Mouse (Mus musculus) MEL (cell line): ENCODE results near the gene Ano6. TPM values are rescaled to one million over a fixed set of nuclear protein-coding genes. Genes with fewer than 3 reads are reported as not detected.

ENCODE experiments used
- DNase-seq: peaks from one replicate; pipeline ENCODE4 v3.0.0; 2011; ENCODE audit warnings: low read depth, low spot score
- H3K27ac ChIP-seq: 2 replicates; pipeline ENCODE4 v1.5.1; 2012; ENCODE audit warnings: low read depth, mild to moderate bottlenecking, control low read depth, low read length, moderate library complexity; ENCODE audit not compliant: control insufficient read depth
- H3K27me3 ChIP-seq, 2 experiments: fragments of 150-350 bp in 1 of 2; sonication (generic) in 1 of 2; 2 replicates each; pipeline ENCODE4 v1.6.1; 2012; ENCODE audit warnings: low read length in 2 of 2, mild to moderate bottlenecking in 2 of 2, improper control_type of control experiment in 1 of 2, moderate library complexity in 1 of 2; ENCODE audit not compliant: insufficient read depth in 2 of 2, control insufficient read depth in 1 of 2
- H3K36me3 ChIP-seq, 2 experiments: 2 replicates each; pipeline ENCODE4 v1.6.1; 2012 to 2014; ENCODE audit warnings: low read length in 2 of 2, improper control_type of control experiment in 1 of 2, inconsistent platforms in 1 of 2, mild to moderate bottlenecking in 1 of 2; ENCODE audit not compliant: insufficient read depth in 2 of 2, control insufficient read depth in 1 of 2
- H3K4me1 ChIP-seq, 2 experiments: fragments of 150-350 bp in 1 of 2; sonication (generic) in 1 of 2; 2 replicates each; pipeline ENCODE4 v1.6.1; 2012; ENCODE audit warnings: low read length in 2 of 2, improper control_type of control experiment in 1 of 2, mild to moderate bottlenecking in 1 of 2; ENCODE audit not compliant: insufficient read depth in 2 of 2, control insufficient read depth in 1 of 2
- H3K4me3 ChIP-seq, 2 experiments: fragments of 150-350 bp in 1 of 2; sonication (generic) in 1 of 2; 2 replicates each; pipeline ENCODE4 v1.5.1; 2012; ENCODE audit warnings: low read depth in 2 of 2, low read length in 2 of 2, mild to moderate bottlenecking in 2 of 2, moderate library complexity in 2 of 2, control low read depth in 1 of 2, improper control_type of control experiment in 1 of 2; ENCODE audit not compliant: control insufficient read depth in 1 of 2, insufficient read depth in 1 of 2
- H3K79me2 ChIP-seq: 2 replicates; pipeline ENCODE4 v1.6.1; 2012; ENCODE audit warnings: mild to moderate bottlenecking, low read length, moderate library complexity; ENCODE audit not compliant: control insufficient read depth, poor library complexity, insufficient read depth
- H3K9ac ChIP-seq: 2 replicates; pipeline ENCODE4 v1.6.1; 2012; ENCODE audit warnings: low read depth, mild to moderate bottlenecking, control low read depth, low read length, moderate library complexity; ENCODE audit not compliant: control insufficient read depth, poor library complexity, severe bottlenecking
- H3K9me3 ChIP-seq: fragments of 150-350 bp; sonication (generic); replicated peaks from 2 replicates; pipeline ENCODE4 v1.6.1; 2012; ENCODE audit warnings: mild to moderate bottlenecking, low read length, improper control_type of control experiment, moderate library complexity; ENCODE audit not compliant: insufficient read depth
- BHLHE40 ChIP-seq: IDR thresholded peaks from 2 replicates; pipeline ENCODE4 v1.6.1; 2012; ENCODE audit warnings: low read depth, mild to moderate bottlenecking, inconsistent platforms, low read length, improper control_type of control experiment, borderline replicate concordance
- CHD1 ChIP-seq: IDR thresholded peaks from 2 replicates; pipeline ENCODE4 v1.6.1; 2012; ENCODE audit warnings: low read depth, mild to moderate bottlenecking, inconsistent platforms, low read length, improper control_type of control experiment
- CTCF ChIP-seq, 3 experiments: IDR thresholded peaks in 2 of 3; conservative IDR thresholded peaks in 1 of 3; 2 replicates each; pipeline ENCODE4 v1.5.1; 2011 to 2012; ENCODE audit warnings: low read length in 3 of 3, low read depth in 2 of 3, mild to moderate bottlenecking in 2 of 3, improper control_type of control experiment in 1 of 3, inconsistent platforms in 1 of 3, mixed read lengths in 1 of 3, moderate library complexity in 1 of 3; ENCODE audit not compliant: control insufficient read depth in 1 of 3, insufficient read depth in 1 of 3, poor library complexity in 1 of 3, severe bottlenecking in 1 of 3
- E2F4 ChIP-seq: IDR thresholded peaks from 2 replicates; pipeline ENCODE4 v1.6.1; 2011; ENCODE audit warnings: low read depth, low read length, improper control_type of control experiment, borderline replicate concordance
- ELF1 ChIP-seq: IDR thresholded peaks from 2 replicates; pipeline ENCODE4 v1.6.1; 2014; ENCODE audit warnings: low read depth, mild to moderate bottlenecking, inconsistent platforms, low read length, improper control_type of control experiment, moderate library complexity
- EP300 ChIP-seq, 2 experiments: IDR thresholded peaks; 2 replicates each; pipeline ENCODE4 v1.6.1; 2011; ENCODE audit warnings: improper control_type of control experiment in 2 of 2, low read length in 2 of 2, low read depth in 1 of 2, mild to moderate bottlenecking in 1 of 2
- ETS1 ChIP-seq: IDR thresholded peaks from 2 replicates; pipeline ENCODE4 v1.6.1; 2012; ENCODE audit warnings: low read depth, mild to moderate bottlenecking, inconsistent platforms, low read length, improper control_type of control experiment, moderate library complexity
- GABPA ChIP-seq: IDR thresholded peaks from 2 replicates; pipeline ENCODE4 v1.6.1; 2012; ENCODE audit warnings: low read depth, mild to moderate bottlenecking, inconsistent platforms, low read length, improper control_type of control experiment, moderate library complexity
- GATA1 ChIP-seq: IDR thresholded peaks from 2 replicates; pipeline ENCODE4 v1.6.1; 2011; ENCODE audit warnings: low read depth, low read length, improper control_type of control experiment
- HCFC1 ChIP-seq: IDR thresholded peaks from 2 replicates; pipeline ENCODE4 v1.6.1; 2012; ENCODE audit warnings: low read depth, mild to moderate bottlenecking, inconsistent platforms, low read length, improper control_type of control experiment, moderate library complexity
- KAT2A ChIP-seq: conservative IDR thresholded peaks from 2 replicates; pipeline ENCODE4 v1.6.1; 2012; ENCODE audit warnings: low read depth, low read length, improper control_type of control experiment, inconsistent platforms
- MAFK ChIP-seq: IDR thresholded peaks from 2 replicates; pipeline ENCODE4 v1.6.1; 2011; ENCODE audit warnings: low read depth, mild to moderate bottlenecking, low read length, improper control_type of control experiment, borderline replicate concordance
- MAX ChIP-seq: IDR thresholded peaks from 2 replicates; pipeline ENCODE4 v1.6.1; 2011; ENCODE audit warnings: low read length, improper control_type of control experiment
- MAZ ChIP-seq: IDR thresholded peaks from 2 replicates; pipeline ENCODE4 v1.6.1; 2012; ENCODE audit warnings: low read depth, mild to moderate bottlenecking, inconsistent platforms, low read length, improper control_type of control experiment
- MXI1 ChIP-seq: IDR thresholded peaks from 2 replicates; pipeline ENCODE4 v1.6.1; 2011; ENCODE audit warnings: mild to moderate bottlenecking, low read depth, low read length, improper control_type of control experiment
- MYB ChIP-seq: IDR thresholded peaks from 2 replicates; pipeline ENCODE4 v1.6.1; 2011; ENCODE audit warnings: mild to moderate bottlenecking, low read depth, low read length, improper control_type of control experiment
- MYC ChIP-seq: IDR thresholded peaks from 2 replicates; pipeline ENCODE4 v1.6.1; 2011; ENCODE audit warnings: low read depth, mild to moderate bottlenecking, low read length, improper control_type of control experiment, moderate library complexity
- NELFE ChIP-seq: IDR thresholded peaks from 2 replicates; pipeline ENCODE4 v1.6.1; 2011; ENCODE audit warnings: low read depth, low read length, improper control_type of control experiment
- NRF1 ChIP-seq: IDR thresholded peaks from 2 replicates; pipeline ENCODE4 v1.6.1; 2014; ENCODE audit warnings: low read depth, mild to moderate bottlenecking, inconsistent platforms, low read length, improper control_type of control experiment, moderate library complexity; ENCODE audit not compliant: poor library complexity, insufficient read depth, severe bottlenecking
- POLR2A ChIP-seq, 2 experiments: IDR thresholded peaks; 2 replicates each; pipeline ENCODE4 v1.6.1; 2011 to 2012; ENCODE audit warnings: low read length in 2 of 2, mild to moderate bottlenecking in 2 of 2, control low read depth in 1 of 2, improper control_type of control experiment in 1 of 2, low read depth in 1 of 2, moderate library complexity in 1 of 2; ENCODE audit not compliant: control insufficient read depth in 1 of 2, insufficient read depth in 1 of 2, poor library complexity in 1 of 2
- RAD21 ChIP-seq: IDR thresholded peaks from 2 replicates; pipeline ENCODE4 v1.6.1; 2011; ENCODE audit warnings: mild to moderate bottlenecking, low read depth, low read length, improper control_type of control experiment
- RCOR1 ChIP-seq: IDR thresholded peaks from 2 replicates; pipeline ENCODE4 v1.6.1; 2012; ENCODE audit warnings: low read depth, mild to moderate bottlenecking, inconsistent platforms, low read length, improper control_type of control experiment
- SIN3A ChIP-seq: IDR thresholded peaks from 2 replicates; pipeline ENCODE4 v1.6.1; 2012; ENCODE audit warnings: low read length, improper control_type of control experiment, inconsistent platforms
- TAL1 ChIP-seq: IDR thresholded peaks from 2 replicates; pipeline ENCODE4 v1.6.1; 2012; ENCODE audit warnings: mild to moderate bottlenecking, inconsistent platforms, low read length, moderate library complexity, mixed read lengths
- TCF12 ChIP-seq: IDR thresholded peaks from 2 replicates; pipeline ENCODE4 v1.6.1; 2014; ENCODE audit warnings: low read depth, mild to moderate bottlenecking, inconsistent platforms, low read length, improper control_type of control experiment, moderate library complexity
- UBTF ChIP-seq: IDR thresholded peaks from 2 replicates; pipeline ENCODE4 v1.6.1; 2012; ENCODE audit warnings: low read depth, mild to moderate bottlenecking, inconsistent platforms, low read length, improper control_type of control experiment, moderate library complexity, borderline replicate concordance; ENCODE audit not compliant: insufficient read depth
- USF1 ChIP-seq: IDR thresholded peaks from 2 replicates; pipeline ENCODE4 v1.6.1; 2014; ENCODE audit warnings: low read depth, mild to moderate bottlenecking, inconsistent platforms, low read length, improper control_type of control experiment, moderate library complexity
- USF2 ChIP-seq, 2 experiments: IDR thresholded peaks; 2 replicates each; pipeline ENCODE4 v1.6.1; 2011 to 2012; ENCODE audit warnings: improper control_type of control experiment in 2 of 2, low read length in 2 of 2, borderline replicate concordance in 1 of 2, inconsistent platforms in 1 of 2, low read depth in 1 of 2, mild to moderate bottlenecking in 1 of 2; ENCODE audit not compliant: insufficient read depth in 1 of 2
- ZC3H11A ChIP-seq: IDR thresholded peaks from 2 replicates; pipeline ENCODE4 v1.6.1; 2012; ENCODE audit warnings: low read depth, mild to moderate bottlenecking, inconsistent platforms, low read length, improper control_type of control experiment
- ZMIZ1 ChIP-seq: IDR thresholded peaks from 2 replicates; pipeline ENCODE4 v1.6.1; 2012; ENCODE audit warnings: low read depth, mild to moderate bottlenecking, inconsistent platforms, low read length, improper control_type of control experiment, moderate library complexity
- ZNF384 ChIP-seq: IDR thresholded peaks from 2 replicates; pipeline ENCODE4 v1.6.1; 2012; ENCODE audit warnings: low read depth, mild to moderate bottlenecking, inconsistent platforms, low read length, improper control_type of control experiment
- polyA plus RNA-seq, 2 experiments: library from polyadenylated mRNA; stranded (reverse) in 1 of 2; unstranded in 1 of 2; fragments of >175 nt in 1 of 2; fragments of >200 nt in 1 of 2; gene quantifications; 2 replicates each; pipeline versions ENCODE4 v1.2.1 to v1.2.4; 2012; ENCODE audit warnings: low replicate concordance in 2 of 2, low read depth in 1 of 2; ENCODE audit not compliant: insufficient read length in 2 of 2, insufficient read depth in 1 of 2, missing spikeins in 1 of 2
- total RNA-seq: library from RNA; depleted of rRNA; stranded (reverse); fragments of 300-350 nt; gene quantifications from 2 replicates; pipeline ENCODE4 v1.2.3, GENCODE M21; 2012

Gene Ano6
- total and polyA plus RNA-seq, 3 experiments = 54.8 to 66.6 (median 61.4) TPM

- Histone ChIP-seq H3K79me2 (no peaks in the 10 kb centered on the region), H3K4me3 (no peak overlapping the region), H3K36me3 (peaks cover 11 to 46% of the 10 kb centered on the region in 2 experiments), H3K27ac (peak overlapping the region; percentile 59), H3K27me3 (no peaks in the 10 kb centered on the region), H3K9ac (no peak overlapping the region), H3K4me1 (peaks cover 21 to 43% of the 10 kb centered on the region in 2 experiments), H3K9me3 (no peaks in the 10 kb centered on the region)
- TF ChIP-seq POLR2A (IDR thresholded peaks at IDR 0.05; ENCODE audit: control insufficient read depth in 1 of 2, insufficient read depth in 1 of 2, low read depth in 1 of 2, low read length in 2 of 2, poor library complexity in 1 of 2) (no peak), MYB (no peak), GATA1 (peak; percentile 36; the same call in 1 of the 2 replicates), TAL1 (no peak), ELF1 (no peak), BHLHE40 (no peak), UBTF (no peak), HCFC1 (no peak), RCOR1 (no peak), KAT2A (no peak), MAZ (no peak), E2F4 (no peak), EP300 (IDR thresholded peaks at IDR 0.05; ENCODE audit: low read depth in 1 of 2, low read length in 2 of 2) (peak; percentile 55 to 74; a peak in 3 of 4 replicates), ZC3H11A (no peak), MAX (no peak), MAFK (no peak), ETS1 (peak; percentile 73; the same call in 1 of the 2 replicates), NELFE (no peak), USF2 (IDR thresholded peaks at IDR 0.05; ENCODE audit: borderline replicate concordance in 1 of 2, insufficient read depth in 1 of 2, low read depth in 1 of 2, low read length in 2 of 2) (no peak), USF1 (no peak), CTCF (IDR thresholded peaks at IDR 0.05 in 2 of 3, conservative IDR thresholded peaks at IDR 0.05 in 1 of 3; ENCODE audit: control insufficient read depth in 1 of 3, insufficient read depth in 1 of 3, low read depth in 2 of 3, low read length in 3 of 3, poor library complexity in 1 of 3, severe bottlenecking in 1 of 3) (no peak), ZMIZ1 (no peak), CHD1 (no peak), ZNF384 (no peak), RAD21 (no peak), SIN3A (peak; percentile 34; the same call in 1 of the 2 replicates), MXI1 (no peak; the same call in 1 of the 2 replicates), TCF12 (peak; percentile 42), NRF1 (no peak), GABPA (no peak), MYC (no peak)
- DNase-seq = peak; percentile 80
Observed at GRCm38 (mm10) chr15:95921072-95921471, 130.4 kb downstream of the Ano6 start.
